Mouse (Mus musculus) ES-E14 (cell line): ENCODE measurements around the gene Slc25a41. TPM values are rescaled to one million over a fixed set of nuclear protein-coding genes. Genes with fewer than 3 reads are reported as not detected.
A peak's percentile ranks its signal among the peaks of the same experiment; 100 is the strongest.

Source experiments
- DNase-seq: peaks from one replicate; pipeline ENCODE4 v3.0.0-alpha.2; 2013; ENCODE audit warnings: low read depth, low spot score
- H3K27ac ChIP-seq: 2 replicates; pipeline ENCODE4 v1.5.1; 2012; ENCODE audit warnings: low read depth, mild to moderate bottlenecking, low read length, moderate library complexity, mixed read lengths; ENCODE audit not compliant: poor library complexity, insufficient read depth, severe bottlenecking
- H3K36me3 ChIP-seq: 2 replicates; pipeline ENCODE4 v1.6.1; 2012; ENCODE audit warnings: mild to moderate bottlenecking, low read length, moderate library complexity, mixed read lengths; ENCODE audit not compliant: control insufficient read depth, poor library complexity, insufficient read depth, severe bottlenecking
- H3K4me1 ChIP-seq, 2 experiments: fragments of 150-350 bp in 1 of 2; sonication (generic) in 1 of 2; 2 replicates each; pipeline ENCODE4 v1.6.1; 2012; ENCODE audit warnings: low read length in 2 of 2, mild to moderate bottlenecking in 1 of 2, mixed read lengths in 1 of 2; ENCODE audit not compliant: control insufficient read depth in 2 of 2, insufficient read depth in 2 of 2, poor library complexity in 1 of 2
- H3K4me3 ChIP-seq, 2 experiments: fragments of 150-350 bp in 1 of 2; sonication (generic) in 1 of 2; 2 replicates each; pipeline ENCODE4 v1.5.1; 2012; ENCODE audit warnings: low read length in 2 of 2, low read depth in 1 of 2, mild to moderate bottlenecking in 1 of 2, mixed read lengths in 1 of 2; ENCODE audit not compliant: insufficient read depth in 1 of 2, poor library complexity in 1 of 2, severe bottlenecking in 1 of 2
- H3K9ac ChIP-seq: 2 replicates; pipeline ENCODE4 v1.6.1; 2012; ENCODE audit warnings: low read depth, mild to moderate bottlenecking, low read length, mixed read lengths; ENCODE audit not compliant: poor library complexity, insufficient read depth, severe bottlenecking
- H3K9me3 ChIP-seq: fragments of 150-350 bp; sonication (generic); 2 replicates; pipeline ENCODE4 v1.6.1; 2012; ENCODE audit warnings: low read depth, mild to moderate bottlenecking, low read length; ENCODE audit not compliant: control insufficient read depth, insufficient read depth
- CHD2 ChIP-seq: IDR thresholded peaks from 2 replicates; pipeline ENCODE4 v1.6.1; 2014; ENCODE audit warnings: mild to moderate bottlenecking, low read depth, low read length, inconsistent platforms
- HCFC1 ChIP-seq: IDR thresholded peaks from 2 replicates; pipeline ENCODE4 v1.6.1; 2012; ENCODE audit warnings: low read length, inconsistent platforms, borderline replicate concordance; ENCODE audit not compliant: insufficient read depth
- MAFK ChIP-seq: IDR thresholded peaks from 2 replicates; pipeline ENCODE4 v1.6.1; 2014; ENCODE audit warnings: mild to moderate bottlenecking, low read depth, low read length, inconsistent platforms; ENCODE audit not compliant: insufficient read depth
- ZC3H11A ChIP-seq: IDR thresholded peaks from 2 replicates; pipeline ENCODE4 v1.6.1; 2012; ENCODE audit warnings: low read depth, mild to moderate bottlenecking, inconsistent platforms, low read length, borderline replicate concordance
- ZNF384 ChIP-seq: IDR thresholded peaks from 2 replicates; pipeline ENCODE4 v1.6.1; 2012; ENCODE audit warnings: low read depth, low read length, inconsistent platforms
- in situ Hi-C, 2 experiments: fragments of 600-800 bp; cut with MboI; formaldehyde crosslinking; loops; one replicate each; pipeline ENCODE4 v1.15.1; 2025; ENCODE audit warnings: low sequenced_read_pairs in 2 of 2, inconsistent platforms in 1 of 2; ENCODE audit not compliant: unreplicated experiment in 2 of 2
- total RNA-seq: library from RNA; depleted of rRNA; stranded (reverse); fragments of 300-350 nt; gene quantifications from 2 replicates; pipeline ENCODE4 v1.2.3, GENCODE M21; 2012

Slc25a41 gene
- total RNA-seq, 1 experiment = 0.40 TPM

GRCm38 (mm10) chr17:56989467-56990114, 51.9 kb downstream of the Slc25a41 start:
- Histone ChIP-seq H3K9ac (peak overlapping the region; percentile 84), H3K4me3 (peak overlapping the region; percentile 83 to 87), H3K36me3 (peaks cover 27% of the 10 kb centered on the region), H3K27ac (peak overlapping the region; percentile 75), H3K4me1 (peaks cover 4% of the 10 kb centered on the region in 2 experiments; a peak in 2 of 4 replicates), H3K9me3 (no peaks in the 10 kb centered on the region)
- in situ Hi-C loops = no loop called here
- peak; percentile 77 for DNase-seq
- TF ChIP-seq ZC3H11A (no peak), HCFC1 (peak; percentile 89; the same call in 1 of the 2 replicates)

- Histone ChIP-seq H3K4me3 (no peak overlapping the region), H3K9ac (no peak overlapping the region), H3K36me3 (peaks cover 23% of the 10 kb centered on the region), H3K4me1 (peaks cover 4% of the 10 kb centered on the region in 2 experiments; a peak in 2 of 4 replicates), H3K9me3 (no peaks in the 10 kb centered on the region), H3K27ac (no peak overlapping the region)
- in situ Hi-C loops = no loop called here
- TF ChIP-seq ZC3H11A (no peak), CHD2 (no peak), MAFK (no peak), HCFC1 (no peak), ZNF384 (no peak)
- DNase-seq = no peak
Measured at GRCm38 (mm10) chr17:56988921-56989430, 52.5 kb downstream of the Slc25a41 start.

- H3K27ac ChIP-seq = no peak overlapping the region
- no peak overlapping the region for H3K9ac ChIP-seq
- TF ChIP-seq MAFK = no peak
- no peak for TF ChIP-seq HCFC1
- TF ChIP-seq CHD2 = no peak
- TF ChIP-seq ZC3H11A = no peak
- TF ChIP-seq ZNF384 = no peak
- no peak overlapping the region for H3K4me3 ChIP-seq
- H3K36me3 ChIP-seq = peaks cover 17% of the 10 kb centered on the region
- H3K4me1 ChIP-seq = peaks cover 4% of the 10 kb centered on the region in 2 experiments; a peak in 2 of 4 replicates
- DNase-seq = no peak
- H3K9me3 ChIP-seq = no peaks in the 10 kb centered on the region
- in situ Hi-C loops = no loop called here
Measured at GRCm38 (mm10) chr17:56988441-56988840, 53.0 kb downstream of the Slc25a41 start.

- no peaks in the 10 kb centered on the region for H3K9me3 ChIP-seq
- no peak for TF ChIP-seq MAFK
- no peak for TF ChIP-seq CHD2
- no peak for TF ChIP-seq ZC3H11A
- no peak for TF ChIP-seq ZNF384
- TF ChIP-seq HCFC1 = no peak
- DNase-seq = no peak
- no peak overlapping the region for H3K4me3 ChIP-seq
- H3K27ac ChIP-seq = no peak overlapping the region
- in situ Hi-C loops = no loop called here
- no peak overlapping the region for H3K9ac ChIP-seq
- H3K4me1 ChIP-seq = peaks cover 0 to 2% of the 10 kb centered on the region in 2 experiments; a peak in 1 of 4 replicates
- H3K36me3 ChIP-seq = peaks cover 2% of the 10 kb centered on the region; the same call in 1 of the 2 replicates
Measured at GRCm38 (mm10) chr17:56986105-56986805, 55.2 kb downstream of the Slc25a41 start.
